Mouse (Mus musculus) inflammation-experienced regulatory T-cells, adult 6 months (primary cell): ENCODE measurements around the gene Eif5a2. TPM values are rescaled to one million over a fixed set of nuclear protein-coding genes. Genes with fewer than 3 reads are reported as not detected.
A peak's percentile ranks its signal among the peaks of the same experiment; 100 is the strongest.

Experiments used
- ATAC-seq: one replicate; pipeline ENCODE4 v1.8.0; 2017
- polyA plus RNA-seq, 3 experiments: library from polyadenylated mRNA; unstranded; fragments of 100-300 nt; shearing (Covaris generic); gene quantifications; one replicate each; pipeline ENCODE4 v1.2.1; 2017

Gene Eif5a2
- polyA plus RNA-seq, 3 experiments from 2014 or later: 4.2 to 7.2 (median 5.6) TPM

GRCm38 (mm10) chr3:28811441-28811840, 30.4 kb downstream of the Eif5a2 start:
- ATAC-seq: no peak

- ATAC-seq: peak; percentile 86
Measured at GRCm38 (mm10) chr3:28814361-28814760, 33.3 kb downstream of the Eif5a2 start.

- ATAC-seq: no peak
Measured at GRCm38 (mm10) chr3:28816010-28816540, 35.0 kb downstream of the Eif5a2 start.

GRCm38 (mm10) chr3:28826272-28826671, 45.2 kb downstream of the Eif5a2 start:
- no peak for ATAC-seq

- ATAC-seq: no peak
Measured at GRCm38 (mm10) chr3:28827605-28828004, 46.5 kb downstream of the Eif5a2 start.

GRCm38 (mm10) chr3:28829454-28829853, 48.4 kb downstream of the Eif5a2 start:
- no peak for ATAC-seq

GRCm38 (mm10) chr3:28836796-28837371, 55.8 kb downstream of the Eif5a2 start:
- no peak for ATAC-seq

GRCm38 (mm10) chr3:28841886-28842649, 61.0 kb downstream of the Eif5a2 start:
- no peak for ATAC-seq

GRCm38 (mm10) chr3:28843231-28843630, 62.2 kb downstream of the Eif5a2 start:
- ATAC-seq: no peak

GRCm38 (mm10) chr3:28847115-28847514, 66.0 kb downstream of the Eif5a2 start:
- no peak for ATAC-seq

Other genes starting within 250 kb of the Eif5a2 start
- gene Slc2a2, start 83.4 kb upstream of the Eif5a2 start, polyA plus RNA-seq: under 1 TPM; 0.21 to 0.38 (median 0.27) TPM
- 100 to 1,000 TPM; 509 to 791 (median 702) TPM for gene Rpl22l1, start 24.2 kb downstream of the Eif5a2 start, polyA plus RNA-seq
- not detected for gene Gm1527, start 111.3 kb downstream of the Eif5a2 start, polyA plus RNA-seq